Mouse (Mus musculus) E14TG2a.4 (cell line): ENCODE data around the gene Aox4.

Source experiments
- H3K27me3 ChIP-seq: 2 replicates; pipeline ENCODE4 v1.6.1; 2014; ENCODE audit warnings: low read length, control low read depth; ENCODE audit not compliant: insufficient read depth
- H3K36me3 ChIP-seq: 2 replicates; pipeline ENCODE4 v1.6.1; 2014; ENCODE audit warnings: low read length, control low read depth; ENCODE audit not compliant: insufficient read depth
- H3K4me1 ChIP-seq: replicated peaks from 2 replicates; pipeline ENCODE4 v1.6.1; 2014; ENCODE audit warnings: low read depth, low read length, control low read depth
- H3K4me3 ChIP-seq: replicated peaks from 2 replicates; pipeline ENCODE4 v1.5.1; 2014; ENCODE audit warnings: mild to moderate bottlenecking, low read length
- H3K9me3 ChIP-seq: 2 replicates; pipeline ENCODE4 v1.6.1; 2014; ENCODE audit warnings: low read length, control low read depth
- CTCF ChIP-seq: conservative IDR thresholded peaks from 2 replicates; pipeline ENCODE4 v1.5.1; 2014; ENCODE audit warnings: low read length
- NANOG ChIP-seq: IDR thresholded peaks from 2 replicates; pipeline ENCODE4 v1.6.1; 2014; ENCODE audit warnings: borderline replicate concordance, low read length, mixed read lengths
- POU5F1 ChIP-seq: IDR thresholded peaks from 2 replicates; pipeline ENCODE4 v1.6.1; 2014; ENCODE audit warnings: low read length, borderline replicate concordance

Gene Aox4

DNA sequence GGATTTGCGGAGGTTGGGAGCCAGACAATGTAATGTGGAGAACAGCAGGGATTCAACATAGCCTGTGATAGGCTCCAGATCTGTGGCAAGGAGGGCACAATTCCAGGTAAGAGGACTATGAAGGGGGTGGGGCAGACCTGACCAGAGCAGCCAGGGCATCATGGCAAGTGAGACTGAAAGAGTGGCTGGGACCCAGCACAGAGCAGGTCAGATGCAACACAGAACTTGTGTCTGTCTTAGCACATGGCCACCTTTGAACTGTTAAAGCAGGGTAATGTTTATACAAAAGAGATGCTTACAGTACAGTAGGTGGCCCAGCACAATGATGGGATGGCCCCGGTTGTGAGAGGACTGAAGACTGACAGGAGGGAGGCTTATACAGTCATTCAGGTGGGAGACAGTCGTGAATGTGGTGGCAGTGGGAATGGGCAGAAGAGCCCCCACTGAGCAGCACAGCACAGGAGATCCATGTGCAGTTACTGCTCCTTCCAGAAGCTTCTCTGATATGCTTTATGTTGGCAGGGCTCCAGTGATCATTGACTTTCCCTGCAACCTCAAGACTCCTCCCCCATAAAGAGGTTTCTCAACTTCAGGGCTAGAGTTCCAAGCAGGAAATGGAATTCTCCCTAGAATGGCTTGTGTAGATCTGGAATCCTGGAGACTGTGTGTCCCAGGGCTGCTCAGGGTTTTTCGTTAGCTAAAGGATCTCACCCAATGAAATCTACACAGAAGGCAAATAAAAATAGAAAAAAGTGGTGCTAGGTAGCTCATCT lies 27.5 kb downstream of the Aox4 start:
- TF ChIP-seq NANOG (no peak), CTCF (no peak), POU5F1 (no peak)
- no peaks in the 10 kb centered on the region for H3K27me3 ChIP-seq

DNA sequence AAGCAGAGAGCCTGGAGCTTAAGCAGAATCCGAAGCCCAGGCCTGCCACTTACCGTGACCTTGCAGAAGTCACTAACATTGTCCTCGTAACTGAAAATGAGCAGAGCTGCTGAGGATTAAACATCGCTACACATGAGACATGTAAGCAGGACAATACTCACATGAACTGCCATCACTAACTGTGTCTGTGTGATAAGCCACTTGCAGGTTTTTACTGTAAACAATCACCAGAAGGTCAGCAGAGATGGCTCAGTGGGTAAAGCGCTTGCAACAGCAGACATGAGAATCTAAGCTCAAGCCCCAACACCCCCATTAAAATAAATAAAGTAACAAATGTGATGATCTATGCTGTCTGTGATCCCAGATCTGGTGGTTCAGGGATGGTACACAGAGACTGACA lies 28.2 kb downstream of the Aox4 start:
- no peaks in the 10 kb centered on the region for H3K36me3 ChIP-seq
- TF ChIP-seq POU5F1 (no peak), NANOG (no peak), CTCF (no peak)
- H3K4me3 ChIP-seq = no peak overlapping the region
- peaks cover 3% of the 10 kb centered on the region; the same call in 1 of the 2 replicates for H3K4me1 ChIP-seq
- no peaks in the 10 kb centered on the region for H3K9me3 ChIP-seq
- H3K27me3 ChIP-seq = no peaks in the 10 kb centered on the region

More for the DNA sequence above, 27.5 kb downstream of the Aox4 start:
- H3K9me3 ChIP-seq = no peaks in the 10 kb centered on the region
- peaks cover 3% of the 10 kb centered on the region; the same call in 1 of the 2 replicates for H3K4me1 ChIP-seq
- no peak overlapping the region for H3K4me3 ChIP-seq
- no peaks in the 10 kb centered on the region for H3K36me3 ChIP-seq

DNA sequence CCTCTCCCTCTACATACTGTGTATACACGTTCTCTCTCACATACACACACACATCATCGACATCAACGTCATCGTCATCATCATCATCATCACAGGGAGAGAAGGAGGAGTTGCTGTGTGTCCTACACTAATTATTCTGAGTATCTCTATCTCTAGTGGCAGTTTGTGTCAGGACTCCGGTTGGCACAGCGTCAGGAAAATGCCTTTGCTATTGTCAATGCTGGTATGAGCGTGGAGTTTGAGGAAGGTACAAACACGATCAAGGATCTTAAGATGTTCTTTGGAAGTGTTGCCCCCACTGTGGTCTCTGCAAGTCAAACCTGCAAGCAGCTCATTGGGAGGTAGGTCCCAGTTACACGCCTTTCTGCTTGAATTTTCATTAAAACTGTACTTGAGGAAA lies 28.8 kb downstream of the Aox4 start:
- H3K36me3 ChIP-seq = no peaks in the 10 kb centered on the region
- no peaks in the 10 kb centered on the region for H3K9me3 ChIP-seq
- peaks cover 3% of the 10 kb centered on the region; the same call in 1 of the 2 replicates for H3K4me1 ChIP-seq
- no peak for TF ChIP-seq CTCF
- no peak for TF ChIP-seq NANOG
- TF ChIP-seq POU5F1 = no peak
- H3K27me3 ChIP-seq = no peaks in the 10 kb centered on the region
- H3K4me3 ChIP-seq = no peak overlapping the region

DNA sequence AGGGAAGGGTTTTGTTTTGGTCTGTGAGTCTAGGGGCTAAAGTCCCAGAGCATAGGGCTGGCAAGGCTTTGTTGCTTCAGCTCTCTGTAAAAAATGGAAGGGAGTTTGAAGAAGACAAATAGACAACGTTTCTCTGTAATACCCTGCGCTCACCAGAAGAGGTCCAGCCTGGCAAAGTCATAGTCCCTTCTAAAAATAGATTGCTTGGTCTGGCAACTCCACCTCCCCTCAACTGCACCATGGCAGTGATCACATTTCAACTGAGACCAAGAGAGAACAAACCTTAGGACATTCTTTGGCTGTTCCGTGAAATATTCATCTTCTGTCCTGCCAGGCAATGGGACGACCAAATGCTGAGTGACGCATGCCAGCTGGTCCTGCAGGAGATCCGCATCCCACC lies 30.1 kb downstream of the Aox4 start:
- no peak for TF ChIP-seq NANOG
- TF ChIP-seq POU5F1 = no peak
- TF ChIP-seq CTCF = peak; percentile 18; the same call in 1 of the 2 replicates
- peaks cover 3% of the 10 kb centered on the region; the same call in 1 of the 2 replicates for H3K4me1 ChIP-seq
- no peaks in the 10 kb centered on the region for H3K9me3 ChIP-seq
- no peak overlapping the region for H3K4me3 ChIP-seq
- no peaks in the 10 kb centered on the region for H3K36me3 ChIP-seq
- no peaks in the 10 kb centered on the region for H3K27me3 ChIP-seq

DNA sequence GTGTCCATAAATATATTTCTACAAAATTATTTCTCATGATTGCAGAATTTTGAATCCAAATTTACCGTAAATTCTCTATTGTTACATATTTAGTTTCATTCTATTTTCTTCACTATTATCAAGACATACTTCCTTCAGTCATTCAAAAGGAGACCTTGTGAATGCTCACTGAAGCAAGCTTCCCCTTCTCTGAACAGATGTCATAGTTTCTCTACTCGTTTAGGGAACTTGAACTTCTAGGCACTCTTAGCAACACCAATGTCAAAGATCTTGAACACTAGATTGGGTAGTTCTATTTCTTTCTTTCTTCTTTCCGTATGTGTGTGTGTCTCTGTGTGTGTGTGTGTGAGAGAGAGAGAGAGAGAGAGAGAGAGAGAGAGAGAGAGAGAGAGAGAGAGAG lies 34.3 kb downstream of the Aox4 start:
- peaks cover 3% of the 10 kb centered on the region; the same call in 1 of the 2 replicates for H3K4me1 ChIP-seq
- H3K4me3 ChIP-seq = no peak overlapping the region
- no peaks in the 10 kb centered on the region for H3K36me3 ChIP-seq
- H3K9me3 ChIP-seq = no peaks in the 10 kb centered on the region
- TF ChIP-seq POU5F1 = no peak
- no peak for TF ChIP-seq NANOG
- no peak for TF ChIP-seq CTCF
- no peaks in the 10 kb centered on the region for H3K27me3 ChIP-seq

DNA sequence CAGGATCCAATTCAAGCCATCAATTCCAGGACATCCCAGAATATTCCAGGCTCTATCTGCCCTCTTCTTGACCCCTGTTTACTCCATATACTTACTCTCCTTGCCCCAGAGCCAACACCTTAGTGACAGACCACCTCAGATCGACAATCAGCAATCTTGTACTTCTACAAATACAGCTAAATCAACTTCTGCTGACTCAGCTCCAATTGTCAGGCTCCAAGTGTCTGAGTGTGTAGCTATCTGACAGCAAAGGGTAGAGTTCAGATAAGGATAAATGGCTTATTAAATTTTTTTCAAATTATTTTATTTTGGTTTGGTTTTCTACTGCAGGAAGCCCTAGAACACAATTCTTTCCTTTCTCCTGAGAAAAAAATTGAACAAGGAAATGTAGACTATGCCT lies 38.3 kb downstream of the Aox4 start:
- H3K36me3 ChIP-seq = no peaks in the 10 kb centered on the region
- TF ChIP-seq NANOG (no peak), POU5F1 (no peak), CTCF (no peak)
- no peaks in the 10 kb centered on the region for H3K27me3 ChIP-seq

DNA sequence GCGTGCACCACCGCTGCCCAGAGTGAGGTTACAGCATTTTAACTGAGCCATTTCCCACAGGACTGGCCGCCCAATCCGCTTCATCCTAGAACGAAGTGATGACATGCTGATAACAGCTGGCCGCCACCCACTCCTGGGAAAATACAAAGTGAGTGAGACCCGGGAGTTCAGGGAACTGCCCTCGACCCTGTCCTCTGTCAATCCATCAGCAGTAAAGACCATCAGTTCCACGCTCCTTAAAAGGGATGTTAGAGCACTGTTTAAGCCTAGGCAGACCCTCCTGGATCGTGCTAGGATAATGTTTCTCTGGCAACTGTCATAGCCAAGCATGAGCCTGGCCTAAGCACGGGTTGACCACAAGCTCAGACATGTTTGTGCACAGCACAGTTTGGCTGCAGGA lies 43.3 kb downstream of the Aox4 start:
- no peaks in the 10 kb centered on the region for H3K36me3 ChIP-seq
- no peak overlapping the region; the same call in 1 of the 2 replicates for H3K4me3 ChIP-seq
- H3K9me3 ChIP-seq = no peaks in the 10 kb centered on the region
- peaks cover 3% of the 10 kb centered on the region; the same call in 1 of the 2 replicates for H3K4me1 ChIP-seq
- H3K27me3 ChIP-seq = no peaks in the 10 kb centered on the region
- TF ChIP-seq POU5F1 (no peak), NANOG (no peak), CTCF (no peak)

More for the DNA sequence above, 38.3 kb downstream of the Aox4 start:
- H3K4me1 ChIP-seq = no peaks in the 10 kb centered on the region
- no peaks in the 10 kb centered on the region for H3K9me3 ChIP-seq
- no peak overlapping the region for H3K4me3 ChIP-seq

DNA sequence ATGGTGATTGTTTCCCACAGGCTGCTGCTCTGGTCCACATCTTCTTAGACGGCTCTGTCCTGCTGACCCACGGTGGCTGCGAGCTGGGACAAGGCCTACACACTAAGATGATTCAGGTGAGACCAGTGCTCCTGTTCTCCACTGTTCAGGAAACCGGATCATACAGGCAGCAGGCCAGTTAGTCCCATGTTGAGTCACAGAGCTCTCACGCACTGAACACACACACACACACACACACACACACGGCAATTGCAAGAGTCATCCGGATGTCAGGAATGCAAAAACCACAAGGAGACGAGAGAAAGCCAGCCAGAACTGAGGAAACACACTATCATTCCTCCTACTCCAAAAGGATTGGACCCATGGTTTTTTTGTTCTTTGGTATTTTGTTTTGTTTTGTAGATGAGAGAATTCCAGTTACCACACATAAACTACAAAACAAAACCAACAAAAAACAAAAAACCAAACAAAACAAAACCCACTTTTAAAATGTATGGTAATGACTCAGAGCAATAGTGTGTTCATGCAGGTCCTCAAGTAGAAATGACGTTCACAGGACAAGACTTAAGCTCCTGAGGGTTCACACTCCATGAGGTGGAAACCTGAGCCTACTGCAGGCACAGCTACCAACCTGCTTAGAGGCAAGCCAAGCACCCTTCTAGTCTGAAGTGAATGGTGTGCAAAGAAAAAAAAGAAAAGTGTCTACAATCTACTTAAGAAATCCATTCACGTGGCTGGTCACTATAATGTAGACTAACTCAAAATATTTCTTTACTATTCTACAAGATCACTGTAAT lies 47.2 kb downstream of the Aox4 start:
- H3K27me3 ChIP-seq = no peaks in the 10 kb centered on the region; the same call in 1 of the 2 replicates
- TF ChIP-seq POU5F1 (no peak), NANOG (no peak), CTCF (no peak)
- no peak overlapping the region for H3K4me3 ChIP-seq
- no peaks in the 10 kb centered on the region for H3K9me3 ChIP-seq
- H3K36me3 ChIP-seq = no peaks in the 10 kb centered on the region
- H3K4me1 ChIP-seq = peaks cover 3% of the 10 kb centered on the region; the same call in 1 of the 2 replicates
